Mouse (Mus musculus) lung, postnatal 0 days (tissue): ENCODE data around the gene Cdh26.

Experiments
- CTCF ChIP-seq: IDR thresholded peaks from 2 replicates; pipeline ENCODE4 v1.5.1; 2016; ENCODE audit warnings: antibody characterized with exemption, mild to moderate bottlenecking
- EP300 ChIP-seq: IDR thresholded peaks from 2 replicates; pipeline ENCODE4 v1.6.1; 2016; ENCODE audit warnings: antibody characterized with exemption, mild to moderate bottlenecking, control low read depth

GRCm38 (mm10) chr2:178413081-178413480 lies 17.2 kb upstream of the Cdh26 start:
- TF ChIP-seq CTCF = no peak
- TF ChIP-seq EP300 = no peak
